Mouse (Mus musculus) cerebellum, adult 11-12 months (tissue): ENCODE results near the gene Pex19.

Source experiments
- DNase-seq: peaks from one replicate; pipeline ENCODE4 v3.0.0; 2022

Pex19 gene

GRCm38 (mm10) chr1:172134072-172134471, 7.5 kb downstream of the Pex19 start:
- no peak for DNase-seq

GRCm38 (mm10) chr1:172140160-172140559, 13.6 kb downstream of the Pex19 start:
- DNase-seq, result no peak

- no peak for DNase-seq
These were observed 14.3 kb downstream of the Pex19 start for GRCm38 (mm10) chr1:172140825-172141224.

- DNase-seq, result no peak
These were observed 15.0 kb downstream of the Pex19 start for GRCm38 (mm10) chr1:172141529-172141928.

GRCm38 (mm10) chr1:172143570-172143969, 17.0 kb downstream of the Pex19 start:
- peak; percentile 41 for DNase-seq

GRCm38 (mm10) chr1:172147835-172148278, 21.3 kb downstream of the Pex19 start, which contains the start of gene Dcaf8:
Gene Dcaf8 (plus strand): TSS chr1:172148084.
- DNase-seq, result peak; percentile 97

- no peak for DNase-seq
These were observed 21.9 kb downstream of the Pex19 start for GRCm38 (mm10) chr1:172148279-172148954.

GRCm38 (mm10) chr1:172148955-172149815, 22.6 kb downstream of the Pex19 start:
- DNase-seq, result no peak

GRCm38 (mm10) chr1:172154536-172154935, 28.0 kb downstream of the Pex19 start:
- DNase-seq, result no peak

- DNase-seq, result no peak
These were observed 29.0 kb downstream of the Pex19 start for GRCm38 (mm10) chr1:172155518-172155917.

- no peak for DNase-seq
These were observed 33.4 kb downstream of the Pex19 start for GRCm38 (mm10) chr1:172159970-172160369.

GRCm38 (mm10) chr1:172160508-172160907, 34.0 kb downstream of the Pex19 start:
- DNase-seq, result no peak

- peak; percentile 45 for DNase-seq
These were observed 35.5 kb downstream of the Pex19 start for GRCm38 (mm10) chr1:172162009-172162408.

GRCm38 (mm10) chr1:172162959-172163358, 36.4 kb downstream of the Pex19 start:
- no peak for DNase-seq

GRCm38 (mm10) chr1:172167911-172168310, 41.4 kb downstream of the Pex19 start:
- no peak for DNase-seq

- no peak for DNase-seq
These were observed 43.3 kb downstream of the Pex19 start for GRCm38 (mm10) chr1:172169809-172170208.

- DNase-seq, result no peak
These were observed 45.8 kb downstream of the Pex19 start for GRCm38 (mm10) chr1:172172381-172172780.

- no peak for DNase-seq
These were observed 46.6 kb downstream of the Pex19 start for GRCm38 (mm10) chr1:172173181-172173580.

- DNase-seq, result no peak
These were observed 51.2 kb downstream of the Pex19 start for GRCm38 (mm10) chr1:172177791-172178190.

- no peak for DNase-seq
These were observed 52.5 kb downstream of the Pex19 start for GRCm38 (mm10) chr1:172179102-172179501.

- no peak for DNase-seq
These were observed 54.3 kb downstream of the Pex19 start for GRCm38 (mm10) chr1:172180881-172181280.

GRCm38 (mm10) chr1:172181777-172182176, 55.2 kb downstream of the Pex19 start:
- no peak for DNase-seq

- DNase-seq, result no peak
These were observed 56.5 kb downstream of the Pex19 start for GRCm38 (mm10) chr1:172183056-172183455.

- DNase-seq, result no peak
These were observed 57.4 kb downstream of the Pex19 start for GRCm38 (mm10) chr1:172183915-172184314.
